Mouse (Mus musculus) heart, postnatal 0 days (tissue): ENCODE data around the gene Oasl1.

Experiments
- CTCF ChIP-seq: IDR thresholded peaks from 2 replicates; pipeline ENCODE4 v1.5.1; 2016; ENCODE audit warnings: antibody characterized with exemption, control low read depth, low read depth
- EP300 ChIP-seq: IDR thresholded peaks from 2 replicates; pipeline ENCODE4 v1.6.1; 2016; ENCODE audit warnings: antibody characterized with exemption, low read depth

DNA sequence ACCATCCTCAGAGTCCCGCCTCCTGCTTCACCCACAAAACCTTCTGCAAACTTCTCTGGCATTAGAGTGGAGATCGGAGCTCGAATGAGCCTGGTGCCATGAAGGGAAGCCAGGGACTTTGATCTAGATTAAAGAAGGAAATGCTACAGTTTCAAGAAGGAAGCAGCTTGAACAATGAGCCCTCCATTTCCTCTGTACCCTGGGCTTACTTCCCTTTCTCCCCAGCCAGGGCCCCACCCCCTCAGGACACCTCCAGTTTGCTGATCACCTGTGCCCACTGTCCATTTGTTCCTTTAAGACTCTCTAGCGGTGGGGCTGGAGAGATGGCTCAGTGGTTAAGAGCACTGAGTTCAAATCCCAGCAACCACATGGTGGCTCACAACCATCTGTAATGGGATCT is 6.3 kb upstream of the Oasl1 start:
- TF ChIP-seq CTCF = no peak
- no peak for TF ChIP-seq EP300
